Mouse (Mus musculus) limb, embryonic 10.5 days (tissue): Measurements from ENCODE around the gene Itga9. TPM values are rescaled to one million over a fixed set of nuclear protein-coding genes. Genes with fewer than 3 reads are reported as not detected.

ENCODE experiments used
- DNase-seq: peaks from one replicate; pipeline ENCODE4 v3.0.0-alpha.2; 2017; ENCODE audit warnings: low spot score
- H3K27ac ChIP-seq: fragments of 300-500 bp; sonication (generic); 2 replicates; pipeline ENCODE4 v1.5.1; 2016; ENCODE audit warnings: mild to moderate bottlenecking
- H3K27me3 ChIP-seq: fragments of 300-500 bp; sonication (generic); 2 replicates; pipeline ENCODE4 v1.6.1; 2016; ENCODE audit warnings: low read depth, mild to moderate bottlenecking; ENCODE audit not compliant: poor library complexity, severe bottlenecking
- H3K36me3 ChIP-seq: fragments of 300-500 bp; sonication (generic); 2 replicates; pipeline ENCODE4 v1.6.1; 2016; ENCODE audit warnings: mild to moderate bottlenecking, moderate library complexity
- H3K4me1 ChIP-seq: fragments of 300-500 bp; sonication (generic); 2 replicates; pipeline ENCODE4 v1.6.1; 2016
- H3K4me3 ChIP-seq: fragments of 300-500 bp; sonication (generic); 2 replicates; pipeline ENCODE4 v1.5.1; 2016; ENCODE audit warnings: mild to moderate bottlenecking, moderate library complexity
- H3K9me3 ChIP-seq: fragments of 300-500 bp; sonication (generic); replicated peaks from 2 replicates; pipeline ENCODE4 v1.6.1; 2016; ENCODE audit warnings: mild to moderate bottlenecking
- WGBS: fragments of 180-500 bp; shearing (Covaris S2); methylation state at CpG from one replicate; pipeline ENCODE4 v1.1.7; 2016; 5-methylcytosine and 5-hydroxymethylcytosine counted together
- polyA plus RNA-seq: library from polyadenylated mRNA; unstranded; fragments of >200 nt; fragmentation: Nextera tagmentation; extraction: Ambion mirVana; gene quantifications from 2 replicates; pipeline ENCODE4 v1.2.1, GENCODE M21; 2016

Itga9 gene
- polyA plus RNA-seq, 1 experiment from 2014 or later: 8.8 TPM

GRCm38 (mm10) chr9:118663938-118664337, 57.4 kb downstream of the Itga9 start:
- Histone ChIP-seq H3K9me3 (no peaks in the 10 kb centered on the region), H3K36me3 (peaks cover 78% of the 10 kb centered on the region), H3K27me3 (no peaks in the 10 kb centered on the region), H3K4me3 (no peak overlapping the region), H3K4me1 (0 out of 2 replicates have a peak, but pooled peaks cover 3% of the 10 kb centered on the region), H3K27ac (no peak overlapping the region)
- 82% methylated on average over 6 of the region's 6 CpGs for WGBS
- no peak for DNase-seq

- 83% methylated on average over 3 of the region's 3 CpGs for WGBS
- Histone ChIP-seq H3K4me1 (no peaks in the 10 kb centered on the region), H3K27me3 (no peaks in the 10 kb centered on the region), H3K4me3 (no peak overlapping the region), H3K36me3 (peaks cover 83% of the 10 kb centered on the region), H3K27ac (no peak overlapping the region), H3K9me3 (no peaks in the 10 kb centered on the region)
- DNase-seq: no peak
Observed at GRCm38 (mm10) chr9:118666069-118666468, 59.6 kb downstream of the Itga9 start.

DNA sequence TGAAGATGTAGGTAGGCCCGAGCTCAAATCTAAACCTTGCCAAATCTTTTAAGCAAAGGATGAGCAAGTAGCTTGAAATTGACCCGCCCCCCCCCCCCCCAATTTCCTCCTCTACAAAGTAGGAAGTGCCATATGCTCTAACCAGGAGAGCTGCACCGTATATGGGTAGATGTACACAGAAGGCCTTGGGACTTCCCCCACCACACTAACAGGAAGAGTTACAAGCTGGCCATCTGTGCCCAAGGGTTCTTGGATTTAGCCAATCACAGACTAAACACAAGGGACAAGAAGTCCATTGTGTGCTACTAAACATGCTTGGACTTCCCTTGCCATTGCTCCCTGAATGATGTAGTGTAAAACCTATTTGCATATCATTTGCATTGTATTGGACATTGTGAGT, 63.2 kb downstream of the Itga9 start:
- WGBS: 86% methylated on average over 3 of the region's 3 CpGs
- H3K36me3 ChIP-seq: peaks cover 75% of the 10 kb centered on the region

GRCm38 (mm10) chr9:118674277-118674676, 67.8 kb downstream of the Itga9 start:
- H3K4me1 ChIP-seq: peaks cover 40% of the 10 kb centered on the region
- H3K27ac ChIP-seq: no peak overlapping the region
- no peak for DNase-seq
- H3K27me3 ChIP-seq: no peaks in the 10 kb centered on the region
- H3K9me3 ChIP-seq: no peaks in the 10 kb centered on the region
- 80% methylated on average over 12 of the region's 12 CpGs for WGBS
- H3K4me3 ChIP-seq: no peak overlapping the region
- H3K36me3 ChIP-seq: peaks cover 49% of the 10 kb centered on the region

More for the DNA sequence above, 63.2 kb downstream of the Itga9 start:
- DNase-seq: no peak
- Histone ChIP-seq H3K27ac (no peak overlapping the region), H3K9me3 (no peaks in the 10 kb centered on the region), H3K27me3 (no peaks in the 10 kb centered on the region), H3K4me3 (no peak overlapping the region), H3K4me1 (peaks cover 5% of the 10 kb centered on the region; the same call in 1 of the 2 replicates)

- 86% methylated on average over 22 of the region's 22 CpGs for WGBS
- DNase-seq: peak; percentile 52
- Histone ChIP-seq H3K36me3 (peaks cover 44% of the 10 kb centered on the region), H3K27ac (no peak overlapping the region), H3K4me3 (no peak overlapping the region), H3K27me3 (no peaks in the 10 kb centered on the region), H3K9me3 (no peaks in the 10 kb centered on the region), H3K4me1 (peaks cover 40% of the 10 kb centered on the region)
Observed at GRCm38 (mm10) chr9:118674761-118675160, 68.3 kb downstream of the Itga9 start.

GRCm38 (mm10) chr9:118675573-118676170, 69.2 kb downstream of the Itga9 start:
- WGBS: 94% methylated on average over 8 of the region's 8 CpGs
- no peak for DNase-seq
- Histone ChIP-seq H3K4me1 (peaks cover 40% of the 10 kb centered on the region), H3K9me3 (no peaks in the 10 kb centered on the region), H3K27me3 (no peaks in the 10 kb centered on the region), H3K27ac (peak overlapping the region; percentile 10; the same call in 1 of the 2 replicates), H3K36me3 (peaks cover 42% of the 10 kb centered on the region), H3K4me3 (no peak overlapping the region)

- Histone ChIP-seq H3K4me3 (no peak overlapping the region), H3K9me3 (no peaks in the 10 kb centered on the region), H3K36me3 (peaks cover 32% of the 10 kb centered on the region), H3K4me1 (peaks cover 43% of the 10 kb centered on the region), H3K27me3 (no peaks in the 10 kb centered on the region), H3K27ac (peak overlapping the region; percentile 74)
- DNase-seq: peak; percentile 34
- WGBS: 83% methylated on average over 8 of the region's 8 CpGs
Observed at GRCm38 (mm10) chr9:118676692-118677091, 70.2 kb downstream of the Itga9 start.

GRCm38 (mm10) chr9:118677349-118677748, 70.9 kb downstream of the Itga9 start:
- Histone ChIP-seq H3K9me3 (no peaks in the 10 kb centered on the region), H3K4me3 (no peak overlapping the region), H3K36me3 (peaks cover 30% of the 10 kb centered on the region), H3K27ac (peak overlapping the region; percentile 74), H3K27me3 (no peaks in the 10 kb centered on the region), H3K4me1 (peaks cover 46% of the 10 kb centered on the region)
- DNase-seq: no peak
- WGBS: 59% methylated on average over 9 of the region's 9 CpGs

- Histone ChIP-seq H3K27me3 (no peaks in the 10 kb centered on the region), H3K4me3 (no peak overlapping the region), H3K36me3 (peaks cover 24% of the 10 kb centered on the region), H3K4me1 (peaks cover 46% of the 10 kb centered on the region), H3K27ac (peak overlapping the region; percentile 74), H3K9me3 (no peaks in the 10 kb centered on the region)
- WGBS: 27% methylated on average over 15 of the region's 15 CpGs
- DNase-seq: peak; percentile 55
Observed at GRCm38 (mm10) chr9:118678020-118678750, 71.7 kb downstream of the Itga9 start.

DNA sequence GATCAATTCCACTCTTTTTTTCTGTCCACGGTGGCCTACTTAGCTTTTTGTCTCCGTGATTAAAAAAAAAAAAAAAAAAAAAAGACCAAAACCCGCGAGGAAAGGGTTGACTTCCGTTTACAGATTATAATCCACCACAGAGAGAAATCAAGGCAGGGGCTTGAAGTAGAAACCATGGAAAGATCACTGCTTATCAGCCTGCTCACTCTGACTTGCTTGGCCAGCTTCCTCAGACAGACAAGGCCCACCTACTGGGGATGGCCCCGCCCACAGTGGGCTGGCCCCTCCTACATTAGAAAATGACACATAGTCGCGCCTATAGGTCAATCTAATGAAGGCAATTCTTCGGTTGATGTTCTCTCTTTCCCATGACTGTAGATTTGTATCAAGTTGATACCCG, 72.3 kb downstream of the Itga9 start:
- Histone ChIP-seq H3K27me3 (no peaks in the 10 kb centered on the region), H3K27ac (0 out of 2 replicates have a peak overlapping the region, but pooled peaks have one; percentile 74), H3K4me3 (no peak overlapping the region), H3K9me3 (no peaks in the 10 kb centered on the region), H3K4me1 (peaks cover 46% of the 10 kb centered on the region), H3K36me3 (peaks cover 27% of the 10 kb centered on the region)
- WGBS: 77% methylated on average over 10 of the region's 10 CpGs
- no peak for DNase-seq

DNA sequence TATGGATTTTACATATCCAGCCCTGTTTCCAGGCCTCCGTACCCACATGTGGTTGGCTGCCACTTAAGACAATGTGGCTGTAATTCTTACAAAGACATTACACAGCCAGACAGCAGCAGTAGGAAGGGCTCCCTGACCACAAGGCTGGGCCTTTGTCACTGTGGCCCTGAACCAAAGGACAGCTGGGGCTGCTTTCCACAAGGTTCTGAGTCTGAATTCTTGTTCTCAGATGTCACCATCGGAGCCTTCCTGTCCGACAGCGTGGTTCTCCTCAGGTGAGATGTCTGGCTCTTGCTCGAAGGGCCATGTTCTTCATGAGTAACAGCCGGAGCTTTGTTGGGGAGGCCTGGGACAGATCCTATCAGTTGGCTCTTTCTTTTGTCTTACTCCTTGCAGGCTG, 75.0 kb downstream of the Itga9 start:
- DNase-seq: no peak
- 90% methylated on average over 6 of the region's 6 CpGs for WGBS
- peaks cover 17% of the 10 kb centered on the region for H3K36me3 ChIP-seq
- peak overlapping the region; percentile 58 for H3K27ac ChIP-seq
- no peaks in the 10 kb centered on the region for H3K27me3 ChIP-seq
- H3K9me3 ChIP-seq: no peaks in the 10 kb centered on the region
- H3K4me3 ChIP-seq: no peak overlapping the region
- H3K4me1 ChIP-seq: peaks cover 40% of the 10 kb centered on the region

DNA sequence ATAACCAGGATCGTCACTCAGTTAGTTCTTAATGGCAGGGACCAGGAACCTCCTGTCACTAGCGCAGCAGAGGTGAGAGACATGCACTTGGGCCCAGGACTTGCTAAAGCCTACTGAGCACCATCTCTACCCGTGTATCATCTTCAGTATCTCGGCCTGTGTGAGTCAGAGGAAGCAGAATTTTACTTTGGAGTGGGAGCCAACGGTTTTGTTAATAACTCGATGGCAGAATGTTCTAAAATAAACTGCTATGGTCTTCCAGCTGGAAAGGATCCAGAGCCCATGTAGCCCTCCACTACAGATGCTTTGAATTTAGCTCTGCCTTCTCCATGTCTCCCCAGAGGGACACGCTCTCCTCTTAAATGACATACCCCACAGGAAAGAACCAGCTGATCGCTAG, 75.7 kb downstream of the Itga9 start:
- Histone ChIP-seq H3K27ac (no peak overlapping the region), H3K27me3 (no peaks in the 10 kb centered on the region), H3K4me1 (peaks cover 39% of the 10 kb centered on the region), H3K4me3 (no peak overlapping the region), H3K36me3 (peaks cover 17% of the 10 kb centered on the region), H3K9me3 (no peaks in the 10 kb centered on the region)
- WGBS: 86% methylated on average over 8 of the region's 8 CpGs
- no peak for DNase-seq

- Histone ChIP-seq H3K9me3 (no peaks in the 10 kb centered on the region), H3K4me1 (peaks cover 39% of the 10 kb centered on the region), H3K36me3 (peaks cover 17% of the 10 kb centered on the region), H3K4me3 (no peak overlapping the region), H3K27ac (no peak overlapping the region), H3K27me3 (no peaks in the 10 kb centered on the region)
- no peak for DNase-seq
- 95% methylated on average over 7 of the region's 7 CpGs for whole genome bisulfite sequencing
Observed at GRCm38 (mm10) chr9:118683507-118683906, 77.0 kb downstream of the Itga9 start.
